Mouse (Mus musculus): ENCODE data around the gene Rps7. TPM values are rescaled to one million over a fixed set of nuclear protein-coding genes. Genes with fewer than 3 reads are reported as not detected.

Gene Rps7
- polyA plus RNA-seq (2021; fragmentation: Nextera tagmentation) = 1,337 and 1,371 TPM in 2 replicates
- long read RNA-seq, experiment 1, transcript Rps7-203 (6 exons, 820 nt) = minor isoform, 15 of 332 reads
- long read RNA-seq, experiment 1, transcript Rps7-201 (7 exons, 954 nt) = major isoform, 300 of 332 reads
- long read RNA-seq, experiment 1, partial matches to known transcripts = 4 of 332 reads
- long read RNA-seq, experiment 1, other reads (novel, unspliced or antisense) = 12 of 332 reads
- long read RNA-seq, experiment 2, transcript Rps7-201 (7 exons, 954 nt) = major isoform, 1,159 of 1,231 reads
- long read RNA-seq, experiment 2, transcript Rps7-203 (6 exons, 820 nt) = minor isoform, 34 of 1,231 reads
- long read RNA-seq, experiment 2, partial matches to known transcripts = 18 of 1,231 reads
- long read RNA-seq, experiment 2, other reads (novel, unspliced or antisense) = 19 of 1,231 reads

GRCm38 (mm10) chr12:28635535-28636476, at the start of gene Rps7:
Rps7 (minus strand) TSS chr12:28635953.

DNA sequence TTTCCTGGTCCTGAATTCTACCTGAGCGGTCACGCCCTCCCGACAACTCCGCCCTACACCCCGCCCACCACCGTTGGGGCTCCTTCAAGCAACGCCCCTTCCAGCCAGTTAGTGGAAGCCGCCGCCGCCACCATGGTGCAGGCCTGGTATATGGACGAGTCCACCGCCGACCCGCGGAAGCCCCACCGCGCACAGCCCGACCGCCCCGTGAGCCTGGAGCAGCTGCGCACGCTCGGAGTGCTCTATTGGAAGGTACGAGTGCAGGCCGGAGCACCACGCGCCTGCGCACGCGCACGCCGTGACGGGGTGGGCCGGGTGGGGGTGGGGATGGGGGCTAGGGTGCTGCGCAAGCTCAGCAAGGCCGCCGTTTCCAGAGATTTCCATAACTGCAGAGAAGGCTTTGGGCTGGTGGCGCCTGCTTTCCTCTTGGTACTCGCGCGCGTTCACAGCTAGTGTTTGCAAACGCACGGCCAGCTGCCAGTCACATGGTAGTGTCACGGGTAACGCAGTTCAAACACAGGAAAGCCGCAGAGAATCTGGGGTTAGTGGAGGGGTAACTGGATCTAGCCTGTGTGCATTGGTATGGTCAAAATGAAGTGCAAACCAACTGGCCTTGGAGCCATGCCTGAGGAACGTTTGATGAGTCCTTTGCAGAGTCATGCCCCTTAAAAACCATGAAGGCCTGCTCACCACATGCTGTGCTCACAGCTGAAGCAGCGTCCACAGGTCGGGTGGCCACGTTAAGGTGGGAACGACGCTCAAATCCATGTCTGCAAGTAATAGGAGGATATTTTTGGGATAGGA, 39.6 kb upstream of the Rps7 start, which contains the start of gene Adi1:
Gene Adi1, plus strand, starts transcription at position 111 of the 804 bp plus-strand sequence.

GRCm38 (mm10) chr12:28649141-28650110, 13.7 kb upstream of the Rps7 start, which contains the start of gene Rnaseh1:
Rnaseh1 (plus strand) TSS chr12:28649602.

DNA sequence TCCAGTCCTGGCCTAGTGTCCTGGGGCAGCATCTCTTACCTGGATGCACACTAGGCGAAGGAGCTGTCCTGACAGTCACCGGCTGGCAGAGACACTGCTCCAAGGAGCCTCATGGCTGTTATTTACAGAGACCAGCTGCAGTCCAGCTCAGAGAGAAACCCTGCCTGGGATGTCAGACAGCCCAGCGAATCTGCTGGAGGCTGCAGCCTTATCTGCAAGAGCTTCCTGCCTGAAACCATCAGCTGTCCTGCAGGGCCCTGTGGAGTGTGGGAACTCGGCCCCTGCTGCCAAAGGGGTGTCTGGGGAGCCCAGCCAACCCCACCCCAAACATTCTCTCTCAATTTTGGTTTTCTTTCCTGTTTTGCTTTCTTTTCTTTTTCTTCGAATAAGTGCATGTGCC, 12.6 kb downstream of the Rps7 start, which contains the start of gene Colec11:
Gene Colec11, minus strand, starts transcription at position 183 of the 400 bp plus-strand sequence.

DNA sequence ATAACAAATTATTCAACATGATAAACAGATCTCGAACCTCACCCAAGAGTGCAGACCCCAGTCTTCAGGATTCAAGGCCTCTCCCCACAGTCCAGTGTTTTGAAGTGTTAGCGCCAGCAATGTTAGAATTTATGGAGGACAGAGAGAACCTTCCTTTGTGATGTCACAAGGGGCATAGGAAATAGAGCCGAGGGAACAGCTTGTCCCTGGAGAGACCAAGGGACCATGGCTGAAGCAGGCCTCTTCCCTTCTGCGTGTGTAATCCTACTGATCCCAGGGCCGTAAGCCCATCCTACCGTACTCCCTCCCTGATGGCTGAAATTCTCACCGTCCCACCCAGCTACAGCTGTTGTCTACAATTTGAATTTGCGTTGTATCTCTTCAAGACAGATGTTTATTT, 53.3 kb downstream of the Rps7 start, which contains the start of gene Allc:
Gene Allc, minus strand, starts transcription at position 101 of the 400 bp plus-strand sequence.

Other genes starting within 250 kb of the Rps7 start
- not detected in 2 replicates for gene Dcdc2c, start 83.6 kb downstream of the Rps7 start, polyA plus RNA-seq (2021; fragmentation: Nextera tagmentation)
- 0.38 TPM in 2 replicates for gene Allc, start 53.4 kb downstream of the Rps7 start, polyA plus RNA-seq (2021; fragmentation: Nextera tagmentation)
- gene Colec11, start 12.6 kb downstream of the Rps7 start, polyA plus RNA-seq (2021; fragmentation: Nextera tagmentation) = 0.38 and 0.71 TPM in 2 replicates
- gene Rnaseh1, start 13.6 kb upstream of the Rps7 start, polyA plus RNA-seq (2021; fragmentation: Nextera tagmentation) = 13.9 and 14.8 TPM in 2 replicates
- gene Adi1, start 39.3 kb upstream of the Rps7 start, polyA plus RNA-seq (2021; fragmentation: Nextera tagmentation) = 64.1 and 68.4 TPM in 2 replicates
- 30.1 and 36.0 TPM in 2 replicates for gene Trappc12, start 114.5 kb upstream of the Rps7 start, polyA plus RNA-seq (2021; fragmentation: Nextera tagmentation)
- gene Eipr1, start 115.8 kb upstream of the Rps7 start, polyA plus RNA-seq (2021; fragmentation: Nextera tagmentation) = 62.7 and 82.5 TPM in 2 replicates